Mouse (Mus musculus) kidney, adult 2 months (tissue): ENCODE measurements at regions not wholly inside any gene's neighbourhood (a gene's known extent, or its start where the extent isn't known, plus 50 kb on each side); places are given as distances from the start of the nearest gene placed in this dataset.
A peak's percentile ranks its signal among the peaks of the same experiment; 100 is the strongest.

Experiments
- DNase-seq: peaks from one replicate; pipeline ENCODE4 v3.0.0; 2021
- H3K27ac ChIP-seq: fragments of 200-500 bp; 2 replicates; pipeline ENCODE4 v1.5.1; 2012; ENCODE audit warnings: low read depth, low read length, control low read depth, inconsistent platforms; ENCODE audit not compliant: insufficient read depth
- H3K27me3 ChIP-seq: fragments of 200-500 bp; replicated peaks from 2 replicates; pipeline ENCODE4 v1.6.1; 2012; ENCODE audit warnings: mild to moderate bottlenecking, moderate library complexity, low read length, inconsistent platforms; ENCODE audit not compliant: control insufficient read depth, insufficient read depth
- H3K36me3 ChIP-seq: fragments of 200-500 bp; 2 replicates; pipeline ENCODE4 v1.6.1; 2012; ENCODE audit warnings: mild to moderate bottlenecking, moderate library complexity, low read length, inconsistent platforms; ENCODE audit not compliant: control insufficient read depth, insufficient read depth
- H3K4me1 ChIP-seq: fragments of 200-500 bp; 2 replicates; pipeline ENCODE4 v1.6.1; 2011; ENCODE audit warnings: low read length; ENCODE audit not compliant: control insufficient read depth, insufficient read depth
- H3K4me3 ChIP-seq: fragments of 200-500 bp; 2 replicates; pipeline ENCODE4 v1.5.1; 2011; ENCODE audit warnings: mild to moderate bottlenecking, low read depth, low read length, control low read depth; ENCODE audit not compliant: insufficient read depth
- CTCF ChIP-seq: fragments of 200-500 bp; conservative IDR thresholded peaks from 2 replicates; pipeline ENCODE4 v1.5.1; 2011; ENCODE audit warnings: low read depth, mild to moderate bottlenecking, control low read depth, low read length, moderate library complexity, mixed read lengths; ENCODE audit not compliant: insufficient read depth, insufficient read length
- POLR2A ChIP-seq: fragments of 200-500 bp; IDR thresholded peaks from one replicate; pipeline ENCODE4 v1.6.1; 2011; ENCODE audit warnings: low read depth, low read length, control low read depth
- WGBS: fragments of 180-500 bp; shearing (Covaris S2); methylation state at CpG from one replicate; pipeline ENCODE4 v1.1.7; 2018; 5-methylcytosine and 5-hydroxymethylcytosine counted together

GRCm38 (mm10) chr7:119350641-119351040, 108.4 kb downstream of the Gp2 start:
- no peaks in the 10 kb centered on the region for H3K27me3 ChIP-seq
- H3K4me3 ChIP-seq = no peak overlapping the region
- DNase-seq = peak; percentile 60
- 34% methylated on average over 1 of the region's 1 CpGs for WGBS
- no peaks in the 10 kb centered on the region for H3K36me3 ChIP-seq
- no peaks in the 10 kb centered on the region for H3K4me1 ChIP-seq
- TF ChIP-seq CTCF (no peak), POLR2A (no peak)
- no peak overlapping the region for H3K27ac ChIP-seq

DNA sequence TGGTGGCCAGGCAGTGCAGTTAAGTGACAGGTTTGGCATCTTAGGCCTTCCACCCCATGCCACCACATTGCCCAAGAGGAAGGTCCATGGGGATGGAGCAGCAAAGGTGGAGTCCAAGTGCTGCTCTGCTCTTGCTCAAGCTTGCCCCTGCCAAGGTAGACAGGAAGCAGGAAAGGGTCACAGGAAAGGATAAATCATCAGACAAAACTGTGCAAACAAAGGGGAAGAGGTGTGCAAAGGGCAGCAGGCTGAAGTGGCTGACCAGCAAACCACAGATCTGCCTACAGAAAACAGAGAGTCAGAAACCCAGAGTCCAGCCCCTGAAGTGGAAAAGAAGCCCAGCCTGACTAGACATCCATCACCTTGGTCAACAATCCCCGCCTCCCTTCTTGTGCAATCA, 115.7 kb downstream of the Gp2 start:
- H3K4me1 ChIP-seq = no peaks in the 10 kb centered on the region
- H3K4me3 ChIP-seq = no peak overlapping the region
- no peak for DNase-seq
- no peak for TF ChIP-seq CTCF
- H3K27me3 ChIP-seq = no peaks in the 10 kb centered on the region
- H3K27ac ChIP-seq = no peak overlapping the region
- no peaks in the 10 kb centered on the region for H3K36me3 ChIP-seq
- WGBS = 57% methylated on average over 1 of the region's 1 CpGs

- no peak overlapping the region for H3K27ac ChIP-seq
Observed at GRCm38 (mm10) chr7:119333102-119333501, 126.0 kb downstream of the Gp2 start.

DNA sequence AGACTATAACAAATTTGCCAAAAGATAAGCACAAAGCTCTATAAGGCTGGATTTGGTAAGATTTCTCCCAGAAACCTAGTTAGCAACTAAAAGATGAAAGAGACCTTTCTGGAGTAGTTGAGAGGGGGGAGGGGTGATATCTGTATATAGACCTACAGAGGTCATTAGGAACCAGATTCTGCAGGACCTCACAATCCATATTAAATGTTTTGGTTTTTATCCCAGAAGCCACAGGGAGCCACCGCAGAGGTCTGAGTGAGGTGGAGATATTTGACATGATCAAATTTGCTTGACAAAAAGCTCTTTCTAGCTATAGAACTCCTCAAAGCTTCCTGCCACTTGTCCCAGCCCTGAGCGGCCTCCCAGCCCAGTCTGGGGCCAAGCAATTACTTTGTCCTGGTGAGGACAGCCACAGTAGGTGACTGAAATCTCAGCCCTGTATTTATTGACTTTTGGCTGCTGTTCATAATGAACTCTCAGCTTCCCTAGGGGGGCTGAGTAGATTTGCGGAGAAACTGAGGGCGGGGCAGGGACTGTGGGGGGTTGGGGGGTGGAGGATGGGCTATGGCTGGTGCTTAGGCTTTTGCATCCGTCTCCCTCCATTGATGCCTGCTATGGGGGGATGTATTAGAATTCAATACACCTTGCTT, 128.5 kb downstream of the Gp2 start:
- H3K4me3 ChIP-seq = no peak overlapping the region
- no peaks in the 10 kb centered on the region for H3K4me1 ChIP-seq
- 11% methylated on average over 5 of the region's 5 CpGs for WGBS
- no peaks in the 10 kb centered on the region for H3K27me3 ChIP-seq
- no peak overlapping the region for H3K27ac ChIP-seq
- no peak for DNase-seq
- H3K36me3 ChIP-seq = no peaks in the 10 kb centered on the region
- TF ChIP-seq CTCF = no peak
- TF ChIP-seq POLR2A = no peak

More at GRCm38 (mm10) chr7:119333102-119333501, 126.0 kb downstream of the Gp2 start:
- H3K27me3 ChIP-seq = no peaks in the 10 kb centered on the region
- 69% methylated on average over 1 of the region's 1 CpGs for WGBS
- TF ChIP-seq POLR2A = no peak
- no peak for TF ChIP-seq CTCF
- no peak overlapping the region for H3K4me3 ChIP-seq
- H3K36me3 ChIP-seq = no peaks in the 10 kb centered on the region
- no peaks in the 10 kb centered on the region for H3K4me1 ChIP-seq
- no peak for DNase-seq

- WGBS = 66% methylated on average over 4 of the region's 4 CpGs
- no peak for TF ChIP-seq POLR2A
- no peak for TF ChIP-seq CTCF
- Histone ChIP-seq H3K27ac (no peak overlapping the region), H3K4me3 (no peak overlapping the region), H3K4me1 (no peaks in the 10 kb centered on the region), H3K27me3 (no peaks in the 10 kb centered on the region), H3K36me3 (no peaks in the 10 kb centered on the region)
- no peak for DNase-seq
Observed at GRCm38 (mm10) chr7:119296307-119296706, 111.9 kb upstream of the Gpr139 start.

- TF ChIP-seq CTCF = no peak
- TF ChIP-seq POLR2A = no peak
- H3K4me3 ChIP-seq = no peak overlapping the region
- no peak for DNase-seq
- H3K27me3 ChIP-seq = no peaks in the 10 kb centered on the region
- no peak overlapping the region for H3K27ac ChIP-seq
- no peaks in the 10 kb centered on the region for H3K36me3 ChIP-seq
- no peaks in the 10 kb centered on the region for H3K4me1 ChIP-seq
- 72% methylated on average over 2 of the region's 2 CpGs for WGBS
Observed at GRCm38 (mm10) chr7:119291442-119291841, 107.0 kb upstream of the Gpr139 start.

GRCm38 (mm10) chr7:119285290-119285689, 100.9 kb upstream of the Gpr139 start:
- no peak overlapping the region for H3K27ac ChIP-seq
- TF ChIP-seq CTCF = no peak
- no peak for TF ChIP-seq POLR2A
- no peaks in the 10 kb centered on the region for H3K36me3 ChIP-seq
- H3K4me1 ChIP-seq = no peaks in the 10 kb centered on the region
- DNase-seq = no peak
- no peaks in the 10 kb centered on the region for H3K27me3 ChIP-seq
- 86% methylated on average over 5 of the region's 5 CpGs for WGBS
- H3K4me3 ChIP-seq = no peak overlapping the region
